Mouse (Mus musculus): ENCODE results near the gene Foxi1.

Gene Foxi1

DNA sequence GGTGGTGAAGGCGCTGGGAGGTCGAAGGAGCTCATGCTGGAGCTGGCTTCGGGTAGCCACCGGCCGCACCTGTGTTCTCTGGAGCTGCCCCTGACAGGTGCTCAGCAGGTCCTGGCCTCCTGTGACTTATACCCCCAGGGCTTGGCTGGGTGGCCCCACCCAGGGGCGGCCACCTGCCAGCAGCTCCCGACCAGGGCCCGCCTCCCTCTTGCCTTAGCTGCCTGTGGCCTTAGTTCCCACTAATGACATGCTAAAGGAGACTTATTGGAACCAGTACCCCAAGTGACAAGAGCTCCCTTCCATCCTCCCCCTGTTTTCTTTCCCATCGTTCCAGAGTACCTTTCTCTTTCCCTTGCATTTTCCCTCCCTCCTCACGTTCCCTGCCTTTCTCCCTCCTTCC is at the start of gene Foxi1:
TSS of gene Foxi1 (minus strand) at position 101 of the 400 bp plus-strand sequence.
- in situ Hi-C loops (cut with MboI) = loop anchor here (25.0 kb wide), 1 partner anchor 246 kb away; the partner anchor contains the start of gene Kcnmb1

DNA sequence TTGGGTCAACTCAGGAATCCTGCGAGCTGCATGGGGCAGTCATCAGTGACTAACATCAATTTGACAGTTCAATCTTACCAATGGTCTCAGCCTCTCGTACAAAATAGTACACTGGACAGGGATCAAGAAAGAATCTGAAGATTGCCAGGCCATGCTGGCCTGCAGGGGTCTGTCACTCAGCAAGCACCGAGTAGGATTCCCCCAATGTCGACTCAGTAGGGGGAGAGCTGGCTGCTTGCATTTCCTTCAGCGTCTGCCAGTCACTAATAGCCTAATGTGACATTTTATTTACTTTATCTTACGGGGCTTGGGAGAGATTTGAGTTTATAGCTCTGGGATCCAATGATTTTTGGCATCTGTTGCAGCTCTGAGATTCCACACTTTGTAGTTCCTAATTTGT is 35.1 kb upstream of the Foxi1 start:
- in situ Hi-C loops (cut with MboI) = no loop called here

DNA sequence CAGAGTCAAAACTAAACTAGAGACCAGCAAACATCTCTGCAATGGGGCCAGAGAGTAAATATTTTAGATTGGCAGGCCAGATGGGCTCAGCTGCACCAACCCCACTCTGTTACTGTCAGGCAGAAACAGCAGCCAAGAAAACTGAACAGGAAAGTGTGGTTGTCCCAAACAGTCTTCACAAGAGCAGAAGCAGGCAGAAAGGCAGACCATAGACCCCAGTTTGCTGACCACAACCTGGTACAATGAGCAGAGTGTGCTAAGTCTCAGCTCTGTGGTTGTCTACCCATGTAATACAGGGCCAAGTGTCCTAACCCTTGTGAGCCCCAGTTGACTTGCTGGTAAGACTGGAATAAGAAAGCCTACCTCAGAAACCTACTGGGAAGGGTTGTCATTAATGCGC is 32.4 kb upstream of the Foxi1 start:
- in situ Hi-C loops (cut with MboI) = no loop called here

DNA sequence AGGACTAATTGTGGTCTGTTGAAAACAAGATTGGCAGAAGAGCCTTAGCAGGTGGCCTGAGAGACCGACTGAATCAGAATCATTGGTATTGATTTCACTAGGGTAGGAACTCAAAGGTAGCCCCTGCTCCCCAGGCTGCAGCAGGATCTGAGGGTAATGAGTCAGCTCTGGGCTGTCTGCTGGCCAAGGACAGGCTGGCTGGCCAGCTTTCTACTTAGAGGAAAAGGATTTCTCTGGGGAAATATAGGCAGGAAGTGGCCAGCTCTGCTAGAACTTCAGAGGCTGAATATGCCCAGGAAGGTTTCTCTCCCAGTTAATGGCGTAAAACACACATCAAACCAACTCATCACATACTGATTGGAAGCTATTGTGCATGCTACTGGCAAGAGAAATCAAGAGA is 31.8 kb upstream of the Foxi1 start:
- in situ Hi-C loops (cut with MboI) = no loop called here

DNA sequence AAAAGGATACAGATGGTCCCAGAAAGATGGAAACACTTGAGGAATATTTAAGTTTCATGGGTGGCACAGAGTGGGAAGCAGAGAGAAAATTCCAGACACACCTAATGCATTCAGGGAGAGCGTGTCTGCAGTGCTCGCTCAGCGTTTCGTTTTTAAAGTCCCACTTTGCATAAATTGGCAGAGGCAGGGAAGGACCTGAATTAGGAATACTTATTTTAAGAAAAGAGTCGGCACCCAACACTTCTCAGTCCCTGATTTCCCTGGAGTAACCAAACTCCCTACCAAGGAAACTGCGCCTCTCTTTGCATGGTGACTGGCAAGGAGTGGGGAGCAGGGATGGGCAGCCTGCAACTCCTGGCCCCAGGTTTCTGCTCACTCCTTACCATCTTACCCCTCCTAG is 29.0 kb upstream of the Foxi1 start:
- in situ Hi-C loops (cut with MboI) = no loop called here

DNA sequence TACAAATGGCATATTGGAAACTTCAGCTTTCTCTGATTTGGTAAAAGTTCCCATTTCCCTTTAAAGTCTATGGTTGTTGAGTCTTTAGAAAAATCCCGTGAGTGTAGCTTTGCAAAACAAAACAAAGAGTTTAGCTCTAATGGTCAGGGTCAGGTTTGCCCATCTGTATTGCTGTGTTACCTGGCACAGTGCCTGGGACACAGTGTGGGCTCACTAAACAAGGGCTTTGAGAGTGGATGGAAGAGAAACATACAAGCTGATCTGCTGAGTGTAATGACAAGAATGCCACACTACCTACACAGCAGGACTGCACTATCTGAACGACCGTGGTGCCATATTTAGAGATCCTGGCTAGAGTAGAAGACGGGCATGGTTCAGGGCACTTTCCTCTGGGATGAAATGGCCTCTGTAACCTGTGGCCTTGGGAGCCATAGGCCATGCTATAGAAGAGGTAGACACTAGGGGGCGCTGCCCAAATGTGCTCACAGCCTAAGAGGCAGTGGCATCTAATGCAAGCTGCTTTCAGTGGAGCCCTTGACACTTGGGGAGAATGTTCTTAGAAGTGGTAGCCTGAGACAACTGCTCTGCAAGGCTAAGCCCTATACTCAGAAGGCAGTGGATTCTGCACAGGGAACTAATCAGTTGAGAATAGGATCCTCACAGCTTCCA is 28.3 kb upstream of the Foxi1 start:
- in situ Hi-C loops (cut with MboI) = no loop called here

DNA sequence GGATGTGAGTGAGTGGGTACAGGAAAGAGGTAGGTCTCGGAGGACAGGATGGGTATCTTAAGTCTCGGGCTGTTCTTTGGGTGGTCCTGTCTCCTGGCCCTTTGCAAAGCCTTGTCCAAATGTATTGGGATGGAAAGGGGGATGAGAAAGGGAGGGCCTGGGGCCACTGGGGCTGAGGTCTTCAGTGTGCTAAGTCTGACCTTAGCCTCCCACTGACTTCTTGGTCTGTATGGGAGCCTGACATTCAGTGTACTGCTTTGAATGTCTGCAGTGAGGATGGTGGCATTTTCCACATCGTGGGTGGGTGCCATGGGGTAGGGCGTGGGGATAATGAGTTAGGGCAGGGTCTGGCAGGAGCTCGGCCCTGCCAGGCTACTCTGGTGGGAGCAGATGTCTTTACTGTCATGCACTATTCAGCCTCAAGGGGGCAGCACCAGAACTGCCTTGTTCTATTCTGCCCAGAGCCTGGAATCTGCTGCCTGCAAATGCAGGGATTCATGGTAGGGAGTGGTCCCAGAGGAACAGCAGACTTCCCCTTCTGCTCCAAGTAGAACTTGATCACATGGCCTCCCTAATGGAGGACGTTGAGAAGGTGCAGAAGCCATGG is 21.0 kb upstream of the Foxi1 start:
- in situ Hi-C loops (cut with MboI) = no loop called here

DNA sequence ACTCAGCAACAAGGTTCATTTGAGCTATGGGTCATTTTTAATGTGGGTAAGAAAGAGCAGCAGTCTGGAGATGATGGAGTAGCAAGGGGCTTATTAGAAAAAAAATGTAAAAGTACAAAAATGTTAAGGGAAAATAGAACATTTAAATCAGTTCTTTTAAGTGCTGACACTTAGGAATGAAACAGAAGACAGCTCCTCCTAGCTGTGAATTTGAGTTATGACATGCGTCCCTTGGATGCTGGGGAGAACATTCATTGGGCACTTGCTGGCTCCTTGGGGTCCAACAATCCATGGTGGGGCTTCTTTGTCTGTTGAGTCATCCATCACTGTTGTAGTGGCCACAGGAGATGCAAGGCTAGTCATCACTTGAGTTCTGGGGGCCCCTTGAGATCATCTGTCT is 19.3 kb upstream of the Foxi1 start:
- in situ Hi-C loops (cut with MboI) = no loop called here

DNA sequence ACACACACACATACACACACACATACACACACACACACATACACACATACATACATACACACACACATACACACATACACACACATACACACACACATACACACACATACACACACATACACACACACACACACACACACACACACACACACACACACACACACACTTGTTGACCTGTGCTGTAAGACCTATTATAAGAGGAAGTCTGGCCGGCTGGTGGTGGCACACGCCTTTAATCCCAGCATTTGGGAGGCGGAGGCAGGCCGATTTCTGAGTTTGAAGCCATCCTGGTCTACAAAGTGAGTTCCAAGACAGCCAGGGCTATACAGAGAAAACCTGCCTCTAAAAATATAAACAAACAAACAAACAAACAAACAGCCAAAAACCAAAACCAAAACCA is 12.7 kb upstream of the Foxi1 start:
- in situ Hi-C loops (cut with MboI) = loop anchor here (25.0 kb wide), 1 partner anchor 258 kb away; the partner anchor contains the start of gene Kcnmb1

DNA sequence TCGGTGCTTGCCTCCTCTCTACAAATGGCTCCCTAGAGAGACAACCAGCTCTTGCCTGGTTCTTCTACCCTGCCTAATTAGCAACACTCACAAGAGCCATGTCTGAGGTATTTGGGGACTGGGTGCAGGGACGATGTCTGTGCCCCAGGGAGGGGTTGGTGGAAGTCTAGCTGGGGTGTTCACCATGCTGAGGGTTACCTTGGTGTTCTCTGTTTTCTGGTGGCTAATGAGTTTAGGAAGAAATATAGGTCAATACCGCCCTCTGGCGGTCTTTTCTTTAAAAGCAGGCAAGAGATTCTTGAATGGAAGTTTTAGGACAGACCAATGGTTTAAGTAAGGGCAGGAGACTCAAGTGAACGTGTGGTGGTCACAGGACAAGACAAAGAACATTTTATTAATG is 5.0 kb upstream of the Foxi1 start:
- in situ Hi-C loops (cut with MboI) = loop anchor here (25.0 kb wide), 1 partner anchor 251 kb away; the partner anchor contains the start of gene Kcnmb1

DNA sequence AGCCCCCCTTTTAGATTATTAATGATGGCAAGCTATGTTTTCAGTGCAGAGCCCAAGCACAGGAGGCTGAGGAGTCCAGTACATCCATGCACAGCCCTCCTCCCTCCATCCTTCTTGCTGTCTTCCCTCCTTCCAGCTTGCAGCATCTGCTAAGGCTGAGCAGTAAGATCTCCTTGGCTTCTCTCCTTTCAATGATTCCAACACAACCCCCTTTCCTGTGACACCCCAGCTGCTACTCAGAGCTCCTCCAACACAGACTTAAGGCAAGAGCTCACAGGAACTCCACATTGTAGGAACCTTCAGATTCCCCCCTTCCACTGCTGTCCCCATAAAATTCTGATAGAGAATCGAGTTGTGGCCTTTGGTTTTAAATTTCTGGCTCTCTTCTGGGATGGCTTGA is 5.1 kb downstream of the Foxi1 start:
- in situ Hi-C loops (cut with MboI) = loop anchor here (25.0 kb wide), 1 partner anchor 240 kb away; the partner anchor contains the start of gene Kcnmb1

DNA sequence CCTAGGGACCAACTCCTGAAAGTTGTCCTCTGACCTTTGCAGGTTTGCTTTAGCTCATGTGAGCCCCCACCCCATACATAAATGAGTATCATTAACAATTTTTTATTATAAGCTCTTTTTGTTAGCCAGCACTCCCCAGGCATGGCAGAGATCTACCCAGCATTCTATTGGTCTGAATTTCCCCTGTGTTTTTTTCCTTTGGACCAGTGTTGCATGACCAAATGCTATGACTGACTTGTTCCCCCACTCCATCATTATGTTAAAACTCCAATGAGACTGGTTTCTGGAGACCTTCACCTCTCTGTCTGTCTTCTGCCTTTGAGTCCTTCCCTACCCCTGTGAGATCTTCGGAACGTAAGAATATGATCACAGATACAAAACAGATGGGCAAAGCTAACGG is 12.7 kb downstream of the Foxi1 start:
- in situ Hi-C loops (cut with MboI) = no loop called here

DNA sequence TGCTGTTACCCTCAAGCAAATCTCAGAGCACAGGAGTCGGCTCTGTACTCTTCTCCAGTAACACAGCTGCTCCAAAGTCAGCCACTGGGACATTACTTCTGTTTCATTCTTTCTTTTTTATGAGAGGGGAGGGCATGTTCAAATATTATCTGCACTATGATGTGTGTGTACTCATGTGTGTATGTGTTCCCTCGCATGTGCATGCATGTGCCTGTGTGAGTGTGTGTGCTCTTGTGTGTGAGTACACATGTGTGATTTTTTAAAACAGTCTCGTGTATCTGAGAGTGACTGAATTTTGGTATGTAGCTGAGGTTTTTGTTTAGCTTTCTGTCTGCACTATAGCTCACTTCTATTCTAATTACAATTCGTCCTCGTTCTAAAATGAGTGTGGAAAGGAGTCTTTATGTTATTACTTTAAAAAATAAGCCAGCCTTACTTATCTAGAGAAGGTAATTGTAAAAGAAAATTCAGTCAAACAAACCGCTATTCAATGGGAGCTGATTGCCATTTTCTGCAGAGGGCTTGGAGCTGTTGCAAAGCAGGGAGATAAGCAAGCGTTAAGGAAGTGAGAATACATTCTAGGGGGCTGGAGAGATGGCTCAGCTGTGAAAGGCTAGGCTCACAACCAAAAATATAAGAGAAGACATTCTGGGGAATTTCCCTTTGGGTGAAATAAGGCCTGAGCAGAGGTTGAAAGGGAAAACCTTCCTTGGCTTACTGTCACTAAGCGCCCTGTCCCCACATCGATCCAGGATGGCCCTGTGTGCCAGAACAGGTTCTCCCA is 13.5 kb downstream of the Foxi1 start:
- in situ Hi-C loops (cut with MboI) = no loop called here

DNA sequence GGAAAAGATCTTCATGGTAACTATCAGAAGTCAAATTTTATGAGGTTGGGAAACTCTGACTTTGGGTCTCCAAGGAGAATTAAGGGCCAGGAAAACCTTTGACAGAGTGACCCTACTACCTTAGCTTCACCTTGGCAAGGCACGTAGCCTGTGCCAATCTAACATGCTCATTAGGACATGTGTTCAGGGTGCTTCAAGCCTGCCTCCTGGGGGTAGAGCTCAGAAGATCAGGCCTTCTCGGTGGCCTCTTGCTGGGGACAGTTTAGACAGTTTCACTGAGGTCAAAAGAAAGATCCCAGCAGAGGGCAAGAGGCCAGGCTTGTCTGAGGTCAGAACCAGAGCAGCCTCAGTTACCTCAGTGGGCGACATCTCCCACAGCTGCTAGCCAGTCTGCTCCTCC is 14.2 kb downstream of the Foxi1 start:
- in situ Hi-C loops (cut with MboI) = no loop called here

DNA sequence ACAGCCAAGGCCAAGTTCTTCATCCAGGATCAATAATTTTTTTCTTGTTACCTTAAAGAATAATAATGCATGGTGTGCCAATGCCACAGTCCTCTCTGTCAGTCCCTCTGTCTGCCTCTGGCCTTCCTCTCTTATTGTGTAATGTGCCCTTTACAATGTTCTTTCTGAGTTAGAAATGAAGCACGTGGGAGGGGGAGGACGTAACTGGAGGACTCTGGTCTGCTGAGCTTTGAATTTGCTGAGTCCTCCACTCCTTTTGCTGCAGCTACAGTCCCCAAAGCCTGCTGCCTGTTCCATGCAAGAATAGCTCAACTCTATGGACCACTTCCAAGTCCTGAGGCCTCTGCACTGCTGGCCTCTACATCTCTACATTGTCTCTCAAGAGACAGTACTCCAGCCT is 23.6 kb downstream of the Foxi1 start:
- in situ Hi-C loops (cut with MboI) = no loop called here

DNA sequence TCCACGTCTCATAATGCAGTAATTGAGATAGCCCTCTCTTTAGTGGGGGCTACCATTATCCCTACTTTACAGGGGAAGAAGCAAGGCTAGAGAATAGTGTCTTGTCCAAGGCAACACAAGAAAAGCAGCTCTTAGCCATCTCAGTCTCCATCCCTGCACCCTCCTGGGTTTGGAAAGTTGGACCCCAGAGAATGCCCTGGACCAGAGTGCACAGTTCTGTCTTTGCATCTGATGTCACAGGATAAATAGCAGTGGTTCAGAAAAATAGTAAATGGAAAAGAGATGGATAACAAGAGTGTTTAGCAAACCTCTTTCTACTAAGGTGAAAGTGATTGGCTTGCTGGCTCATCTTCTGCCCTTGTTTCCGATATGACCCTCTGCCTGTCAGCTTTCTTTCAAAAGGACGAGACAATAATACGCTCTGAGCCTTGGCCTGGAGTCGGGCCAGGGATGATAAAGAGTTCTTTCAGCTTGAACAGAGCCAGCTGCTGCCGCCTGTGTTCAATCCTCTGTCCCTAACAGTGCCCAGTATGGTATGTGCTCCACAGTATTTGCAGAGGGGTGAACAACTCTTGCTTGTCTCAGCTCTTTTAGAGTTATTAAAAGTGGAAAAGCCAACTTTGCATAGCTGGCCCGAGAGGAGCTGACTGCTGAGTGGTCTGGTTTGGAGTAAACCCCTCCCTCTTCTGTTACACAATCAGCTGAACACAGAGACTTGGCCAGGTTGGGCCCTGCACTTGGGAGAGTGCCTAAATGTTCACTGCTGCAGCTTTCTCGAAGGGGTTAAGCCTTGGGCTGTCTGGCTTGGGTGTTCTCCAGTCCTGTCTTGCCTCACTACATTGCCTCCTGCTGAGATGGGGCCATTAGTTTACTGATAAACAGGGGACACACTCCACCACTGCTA is 26.4 kb downstream of the Foxi1 start:
- in situ Hi-C loops (cut with MboI) = no loop called here

DNA sequence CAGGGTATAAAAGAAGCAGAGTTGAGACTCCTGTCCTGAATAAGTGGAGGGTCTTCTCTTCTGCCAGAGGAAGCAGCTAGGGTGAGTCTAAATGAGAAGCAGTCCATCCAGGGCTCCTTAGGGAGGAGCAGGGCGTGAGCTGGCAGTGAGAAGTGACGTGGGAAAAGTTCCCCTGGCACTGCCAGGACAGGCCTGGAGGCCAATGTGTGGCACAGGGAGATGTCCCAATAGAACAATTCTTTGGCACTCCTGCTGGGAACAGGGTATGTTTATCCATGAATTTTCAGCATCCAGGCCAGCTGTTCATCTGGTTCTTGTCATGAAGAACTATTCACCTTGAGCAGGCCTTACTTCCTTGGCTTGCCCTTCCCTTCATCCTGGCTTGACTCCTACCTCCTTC is 29.1 kb downstream of the Foxi1 start:
- in situ Hi-C loops (cut with MboI) = no loop called here

DNA sequence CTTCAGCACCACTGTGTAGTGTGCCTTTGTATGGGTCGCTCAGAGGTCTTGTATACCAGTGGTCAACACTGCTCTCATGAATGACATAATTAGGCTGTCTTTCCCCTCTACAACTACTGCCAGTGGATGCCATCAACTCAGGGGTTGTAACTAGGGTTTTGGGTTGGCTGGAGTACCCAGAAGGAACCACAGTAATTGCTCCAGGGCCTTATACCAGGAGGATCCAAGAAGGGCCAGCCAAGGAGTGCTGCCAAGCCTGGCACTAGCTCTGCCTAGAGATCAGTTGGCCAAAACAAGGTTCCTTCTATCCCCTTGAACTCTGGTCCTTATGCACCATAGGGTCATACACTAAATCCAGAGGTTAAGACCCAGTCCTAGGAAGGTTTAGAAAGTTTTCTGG is 31.5 kb downstream of the Foxi1 start:
- in situ Hi-C loops (cut with MboI) = no loop called here

DNA sequence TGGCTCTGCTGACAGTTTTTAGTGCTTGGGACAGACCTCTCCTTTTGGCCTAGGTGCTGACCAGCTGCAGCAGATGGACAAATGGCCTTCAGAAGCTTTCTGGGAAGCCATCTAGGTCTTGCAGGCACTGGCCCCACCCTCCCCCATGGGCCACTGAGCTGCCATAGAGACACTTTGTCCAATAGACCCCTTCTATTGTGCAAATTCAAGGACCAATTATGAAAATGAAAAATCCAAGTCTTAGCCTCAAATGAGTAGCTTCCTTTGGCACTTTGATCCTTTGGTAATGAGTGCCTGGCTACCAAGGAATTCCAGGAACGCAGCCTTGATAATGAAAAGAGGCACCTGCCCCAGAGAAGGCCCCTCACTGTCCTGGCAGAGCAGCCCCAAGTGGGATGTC is 36.7 kb downstream of the Foxi1 start:
- in situ Hi-C loops (cut with MboI) = no loop called here

DNA sequence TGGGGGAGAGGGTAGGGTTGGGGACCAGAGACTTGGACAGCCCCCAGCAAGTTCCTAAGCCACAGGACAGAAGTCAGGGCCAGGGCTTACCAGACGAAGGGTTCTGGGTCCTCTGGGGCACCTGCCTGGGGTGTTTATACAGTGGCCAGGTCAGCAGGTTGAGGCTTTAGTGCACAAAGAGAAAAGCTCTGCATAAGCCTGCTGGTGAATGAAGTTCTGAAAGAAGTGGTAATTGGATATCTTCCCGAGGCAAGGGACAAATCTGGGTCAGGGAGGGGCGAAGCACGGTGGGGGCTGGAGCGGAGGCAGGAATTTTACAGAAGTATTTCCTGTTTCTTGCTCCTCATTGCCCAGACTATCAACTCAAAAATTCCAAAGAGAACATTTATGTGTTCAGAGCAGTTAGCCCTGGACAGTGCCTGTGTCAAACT is 38.4 kb downstream of the Foxi1 start:
- in situ Hi-C loops (cut with MboI) = no loop called here

DNA sequence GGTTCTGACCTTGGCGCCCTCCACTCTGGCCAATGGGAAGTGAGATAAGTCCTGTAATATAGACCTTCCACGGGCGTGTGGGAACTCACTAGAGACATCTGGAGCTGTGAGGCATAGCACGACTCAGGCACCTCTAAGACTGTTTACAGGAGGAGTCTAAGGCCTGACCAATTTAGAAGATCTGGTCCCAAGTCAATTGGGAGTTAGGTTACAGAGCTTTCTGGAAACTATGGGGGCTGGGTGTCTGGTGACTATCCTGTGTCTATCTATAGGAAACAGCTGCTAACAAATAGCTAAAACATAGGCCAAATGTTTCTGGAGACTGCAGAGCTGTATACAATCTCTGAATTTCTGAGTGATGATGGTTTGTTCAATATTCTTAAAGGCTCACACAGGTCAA is 41.5 kb downstream of the Foxi1 start:
- in situ Hi-C loops (cut with MboI) = no loop called here

DNA sequence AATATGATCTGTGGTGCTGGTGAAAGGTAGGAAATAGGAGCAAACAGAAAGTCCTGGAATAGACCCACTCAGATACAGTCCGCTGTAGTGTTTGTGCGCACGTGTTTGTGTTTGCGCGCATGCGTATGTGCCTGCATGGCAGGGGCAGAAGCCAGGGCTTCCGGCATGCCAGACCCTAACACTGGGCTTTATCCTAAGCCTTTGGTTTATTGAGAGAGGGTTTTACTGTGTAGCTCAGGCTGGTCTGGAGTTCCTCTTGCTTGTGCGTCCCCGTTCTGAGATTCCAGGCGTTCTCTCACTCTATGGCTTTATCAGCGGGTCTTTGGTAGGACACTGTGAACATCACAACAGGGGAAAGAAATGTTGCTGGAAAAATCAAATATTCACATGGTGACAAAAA is 42.6 kb downstream of the Foxi1 start:
- in situ Hi-C loops (cut with MboI) = no loop called here
